Mouse (Mus musculus) gastrocnemius, adult 8-10 months (tissue): ENCODE results near the gene Syncrip. TPM values are rescaled to one million over a fixed set of nuclear protein-coding genes. Genes with fewer than 3 reads are reported as not detected.
A peak's percentile ranks its signal among the peaks of the same experiment; 100 is the strongest.
"Not testable (repeated sequence)": the region's sequence is repeated elsewhere in the genome, so short reads cannot be mapped to it uniquely, and the experiment has no call there.

Experiments
- DNase-seq, 2 experiments: peaks; one replicate each; pipeline ENCODE4 v3.0.0; 2022; ENCODE audit warnings: low spot score in 2 of 2
- total RNA-seq, 4 experiments: library from RNA; stranded (reverse); gene quantifications; 2 replicates each; pipeline ENCODE4 v1.2.4; 2022

Gene Syncrip
- total RNA-seq, 4 experiments from 2014 or later = 52.7 to 75.6 (median 65.9) TPM

DNA sequence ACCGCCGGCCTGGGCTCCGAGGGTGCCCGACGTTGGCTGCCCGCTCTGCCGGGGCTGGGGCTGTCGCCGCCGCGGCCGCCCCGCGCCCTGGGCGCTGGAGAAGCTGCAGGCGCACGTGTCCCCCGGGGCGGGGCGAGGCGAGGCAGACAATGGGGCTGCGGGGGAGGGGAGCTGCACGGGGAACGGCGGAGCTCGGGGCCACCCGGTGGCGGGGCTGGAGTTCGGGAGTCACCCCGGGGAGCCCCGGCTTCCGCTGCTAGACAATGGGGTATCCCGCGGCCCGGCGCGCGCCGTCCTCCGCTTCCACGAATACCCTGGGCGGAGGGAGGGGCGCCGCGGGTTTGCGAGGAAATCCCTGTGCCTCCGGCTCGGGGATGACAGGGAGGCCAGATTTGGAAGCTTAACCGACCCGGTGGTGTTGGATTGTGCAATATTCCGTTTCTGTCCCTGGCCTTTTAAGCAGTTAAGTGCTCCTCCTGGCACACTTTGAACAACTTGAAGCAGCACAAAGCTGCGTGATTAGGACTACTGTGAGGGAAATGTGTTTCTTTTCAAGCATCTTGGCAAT is 539 bp upstream of the Syncrip start:
- DNase-seq = peak in 1 of 2 experiments; percentile 80

DNA sequence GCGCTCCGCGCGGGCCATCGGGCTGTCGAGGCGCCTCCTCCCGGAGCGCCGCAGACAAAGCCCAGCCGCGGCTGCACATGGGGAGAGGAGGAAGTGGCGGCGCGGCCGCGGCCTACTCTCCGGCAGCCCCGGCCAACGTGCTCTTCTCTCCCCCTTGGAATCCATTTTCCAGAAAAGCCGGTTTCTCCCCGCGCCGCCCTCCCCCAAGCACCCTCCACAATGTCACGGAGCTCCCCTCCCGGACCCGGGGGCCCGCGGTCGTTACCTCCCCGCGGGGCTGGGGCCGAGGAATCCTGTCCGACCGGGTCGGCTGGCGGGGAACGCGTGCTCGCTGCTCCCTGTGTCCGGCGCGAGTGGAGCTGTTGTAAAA is 598 bp downstream of the Syncrip start:
- DNase-seq = peak in 1 of 2 experiments; percentile 5

- DNase-seq = peak; percentile 8 to 25
Measured at GRCm38 (mm10) chr9:88481061-88481790, 1.1 kb downstream of the Syncrip start.

DNA sequence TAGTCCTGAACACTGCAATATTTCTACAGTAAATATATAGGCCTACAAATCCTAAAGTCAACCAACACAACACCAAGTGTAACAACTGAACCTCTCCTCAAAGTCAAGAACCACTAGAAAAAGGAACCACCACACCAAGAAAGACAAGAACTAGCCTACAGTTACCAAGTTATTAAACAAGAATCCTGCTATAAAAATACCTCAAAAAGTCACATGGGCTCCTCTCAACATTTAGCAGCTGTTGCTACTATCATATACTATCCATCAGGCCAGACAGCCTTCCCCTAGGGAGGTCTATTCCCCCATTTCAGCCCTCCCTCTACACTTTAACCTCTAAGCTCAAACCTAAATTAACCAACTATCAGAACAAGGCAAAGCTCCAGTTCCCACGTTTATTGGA is 2.3 kb downstream of the Syncrip start:
- DNase-seq = no peak

GRCm38 (mm10) chr9:88476138-88476537 is 6.2 kb downstream of the Syncrip start:
- no peak for DNase-seq

- DNase-seq = not testable (repeated sequence)
Measured at GRCm38 (mm10) chr9:88461017-88461416, 21.4 kb downstream of the Syncrip start.

DNA sequence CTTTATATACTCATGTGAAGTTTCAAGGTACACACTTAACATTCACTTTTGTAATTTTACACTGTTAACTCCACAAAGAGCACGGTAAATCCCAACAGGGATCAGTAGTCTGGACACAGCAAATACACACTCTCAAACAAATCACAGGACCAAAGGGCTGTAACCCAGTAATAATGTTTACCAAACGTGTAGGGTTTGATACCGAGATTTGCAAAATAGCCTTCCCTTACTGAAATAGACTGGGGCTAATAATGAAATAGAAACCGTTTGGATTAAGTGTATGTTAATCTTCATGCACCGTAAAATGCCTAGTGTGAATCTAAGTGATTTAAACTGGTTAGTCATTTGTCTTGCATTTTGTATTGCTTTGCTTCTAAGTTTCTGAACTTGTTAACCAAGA is 42.4 kb downstream of the Syncrip start:
- no peak for DNase-seq

DNA sequence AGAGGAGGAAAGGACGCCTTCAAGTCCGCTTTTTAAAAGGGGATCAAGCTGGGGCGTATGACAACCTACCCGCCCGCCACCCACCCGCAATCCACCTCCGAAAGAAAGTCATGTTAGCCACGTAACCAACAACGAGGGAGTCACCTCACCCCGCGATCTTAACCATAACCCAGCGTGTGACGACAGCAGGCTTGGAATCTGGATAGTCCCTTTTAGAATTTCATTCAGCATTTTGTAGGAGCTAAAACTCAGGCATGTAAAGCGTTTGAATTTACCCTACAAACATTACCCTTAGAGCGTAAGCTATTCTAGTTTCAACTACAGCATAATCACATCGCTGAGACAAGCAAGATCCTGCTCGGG is 43.2 kb downstream of the Syncrip start:
- DNase-seq = no peak

DNA sequence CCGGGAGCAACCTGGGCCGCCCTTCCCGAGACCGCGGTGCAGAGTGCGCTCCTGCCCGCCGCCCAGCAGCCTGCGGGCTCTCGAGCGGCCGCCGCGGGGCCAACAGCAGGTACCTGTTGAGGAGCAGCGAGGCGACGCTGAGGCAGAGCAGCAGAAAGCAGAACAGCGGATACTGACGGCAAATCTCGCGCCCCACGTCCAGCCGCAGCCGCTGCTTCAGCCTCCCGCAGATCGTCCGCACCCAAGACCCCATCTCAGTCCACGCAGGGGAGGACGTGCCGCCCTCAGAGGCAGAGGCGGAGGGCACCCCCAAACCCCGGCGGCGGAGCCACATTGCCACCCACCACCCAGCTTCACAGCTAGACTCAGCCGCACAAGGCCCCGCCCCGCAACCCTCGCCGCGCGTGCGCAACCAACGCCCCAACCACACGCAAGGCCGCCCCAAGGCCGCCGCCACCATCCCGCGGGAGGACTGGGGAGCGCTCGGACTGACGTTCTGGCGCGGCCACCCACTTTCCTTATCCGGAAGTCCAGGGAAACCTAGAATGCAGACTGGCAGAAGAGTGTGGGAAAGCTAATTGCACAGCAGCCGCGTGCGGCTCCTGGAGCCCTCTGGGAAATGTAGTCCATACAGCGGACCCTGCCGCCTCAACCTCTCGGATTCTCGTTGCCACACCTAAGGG is 43.7 kb downstream of the Syncrip start, which contains the start of gene Snx14:
TSS of gene Snx14 (minus strand) at position 404 of the 683 bp plus-strand sequence.
- DNase-seq = peak; percentile 95

DNA sequence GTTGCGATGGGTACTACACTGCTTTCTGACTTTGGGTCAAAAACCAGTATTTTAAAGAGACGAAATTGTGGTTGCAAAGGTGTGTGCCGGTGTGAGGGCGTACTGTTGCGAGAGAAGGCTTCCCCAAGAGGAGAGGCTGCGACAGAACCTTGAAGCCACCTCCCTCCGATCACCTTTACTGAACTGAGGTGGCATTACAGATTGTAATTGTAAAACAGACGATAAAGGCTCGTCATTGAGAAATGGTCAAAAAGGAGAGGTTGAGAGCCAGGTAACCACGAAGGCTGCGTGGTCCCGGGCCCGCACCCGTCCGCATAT is 44.2 kb downstream of the Syncrip start:
- DNase-seq = no peak

DNA sequence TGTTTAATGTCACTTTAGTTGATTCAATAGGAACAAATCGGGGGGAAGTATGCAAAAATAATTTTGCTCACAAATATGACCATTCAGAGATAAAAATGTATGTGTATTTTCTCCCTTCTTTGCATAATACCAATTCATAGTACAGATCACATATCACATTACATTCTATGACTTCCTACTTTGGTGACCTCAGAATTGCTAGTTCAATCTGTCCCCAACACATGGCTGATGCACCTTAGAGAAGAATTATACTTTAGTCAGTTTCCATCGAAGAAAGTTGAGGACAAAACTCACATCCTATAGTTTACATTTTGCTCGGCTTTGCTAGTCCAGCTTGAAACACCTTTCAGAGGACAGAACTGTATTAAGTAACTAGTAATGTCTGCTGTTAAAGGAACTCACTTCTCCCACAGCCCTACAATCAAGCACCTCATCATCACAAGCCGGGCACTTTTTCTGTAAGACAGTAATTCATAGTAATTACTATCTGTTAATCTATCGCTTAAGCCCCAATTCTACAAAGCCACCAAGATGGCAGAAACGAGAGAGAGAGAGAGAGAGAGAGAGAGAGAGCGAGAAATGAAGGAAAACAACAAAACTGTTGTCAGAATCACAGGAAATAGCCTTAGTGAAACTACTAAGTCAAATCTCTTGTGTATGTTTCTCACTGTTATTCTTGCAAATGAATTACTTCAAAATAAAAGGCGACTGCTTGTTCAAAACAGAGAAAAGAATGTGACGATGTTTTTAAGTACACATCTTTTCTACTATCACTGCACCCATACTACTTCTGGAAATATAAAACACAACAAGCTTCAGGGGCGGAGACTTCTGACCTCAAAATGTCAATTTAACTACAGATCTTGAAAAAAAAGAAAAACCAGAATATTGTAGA is 44.8 kb downstream of the Syncrip start:
- DNase-seq = no peak

GRCm38 (mm10) chr9:88424356-88424755 is 58.0 kb downstream of the Syncrip start:
- no peak for DNase-seq

DNA sequence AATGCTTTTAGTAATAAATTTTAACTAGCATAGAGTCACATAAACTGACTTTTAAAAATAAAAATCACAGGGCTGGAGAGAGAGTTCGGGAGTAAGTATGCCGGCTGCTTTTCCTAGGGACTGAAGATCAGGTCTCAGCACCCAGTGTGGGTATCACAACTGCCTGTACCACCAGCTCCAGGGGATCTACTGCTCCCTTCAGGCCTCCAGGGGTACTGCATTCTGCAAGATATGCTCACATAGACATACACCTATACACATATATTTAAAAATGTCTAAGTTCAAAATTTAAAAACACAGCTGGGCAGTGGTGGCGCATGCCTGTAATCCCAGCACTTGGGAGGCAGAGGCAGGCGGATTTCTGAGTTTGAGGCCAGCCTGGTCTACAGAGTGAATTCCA is 59.9 kb downstream of the Syncrip start:
- no peak for DNase-seq

DNA sequence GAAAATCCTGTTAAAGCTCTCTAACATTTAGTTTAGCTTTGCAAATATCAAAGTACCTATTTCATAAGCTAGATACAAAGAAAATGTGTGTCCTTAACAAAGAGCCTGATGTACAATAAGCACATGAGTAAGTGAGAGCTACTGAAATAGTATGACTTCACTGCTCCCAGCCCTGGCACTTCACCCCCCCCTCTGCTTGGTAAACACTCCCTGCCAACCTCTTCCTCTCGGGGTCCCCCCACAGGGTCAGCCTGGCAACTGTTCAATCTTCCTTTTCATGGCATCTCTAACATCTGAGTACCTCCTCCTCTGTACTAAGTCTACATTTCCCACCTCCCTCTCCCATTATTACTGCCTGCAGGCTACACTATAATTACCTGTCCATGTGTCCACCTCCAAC is 65.6 kb downstream of the Syncrip start:
- no peak for DNase-seq

- DNase-seq = no peak
Measured at GRCm38 (mm10) chr9:88409978-88410377, 72.4 kb downstream of the Syncrip start.

- no peak for DNase-seq
Measured at GRCm38 (mm10) chr9:88404515-88404914, 77.9 kb downstream of the Syncrip start.

GRCm38 (mm10) chr9:88404088-88404487 is 78.3 kb downstream of the Syncrip start:
- DNase-seq = no peak

DNA sequence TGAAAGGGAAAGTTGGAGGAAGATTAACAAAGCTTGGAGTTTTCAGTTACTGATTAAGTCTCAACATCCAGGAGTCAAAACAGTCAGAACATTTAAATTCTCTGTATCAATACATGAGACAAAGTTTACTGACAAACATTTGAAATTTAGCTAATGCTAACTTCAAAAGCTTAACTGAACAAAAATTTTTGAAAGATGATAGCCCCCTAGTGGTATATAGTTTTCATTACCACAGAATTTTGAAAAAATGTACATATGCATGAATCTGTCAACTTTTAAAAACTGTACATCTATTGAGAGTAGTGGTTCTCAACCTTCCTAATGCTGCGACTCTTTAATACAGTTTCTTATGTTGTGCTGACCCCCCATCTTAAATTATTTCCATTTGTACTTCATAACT is 83.9 kb downstream of the Syncrip start:
- no peak for DNase-seq
